Mouse (Mus musculus) C2C12 (cell line): Measurements from ENCODE around the gene Icam2.

Experiments used
- CEBPB ChIP-seq: IDR thresholded peaks from one replicate; pipeline ENCODE4 v1.6.1; 2011; ENCODE audit warnings: low read depth, mild to moderate bottlenecking, control low read depth, moderate library complexity
- CTCF ChIP-seq: IDR thresholded peaks from one replicate; pipeline ENCODE4 v1.5.1; 2011; ENCODE audit not compliant: control insufficient read depth, insufficient read depth, insufficient read length
- FOSL1 ChIP-seq: IDR thresholded peaks from one replicate; pipeline ENCODE4 v1.8.0; 2011; ENCODE audit warnings: mild to moderate bottlenecking, low read length; ENCODE audit not compliant: poor library complexity, insufficient read depth, severe bottlenecking
- MAX ChIP-seq: IDR thresholded peaks from one replicate; pipeline ENCODE4 v1.6.1; 2011; ENCODE audit warnings: mild to moderate bottlenecking, control low read depth
- MYOD1 ChIP-seq: IDR thresholded peaks from one replicate; pipeline ENCODE4 v1.6.1; 2011; ENCODE audit warnings: low read depth; ENCODE audit not compliant: control insufficient read depth, insufficient read length

GRCm38 (mm10) chr11:106381011-106381410 lies 6.9 kb downstream of the Icam2 start:
- TF ChIP-seq CTCF (no peak), MYOD1 (no peak), CEBPB (no peak), MAX (no peak), FOSL1 (no peak)
